Mouse (Mus musculus) ES-E14 (cell line): ENCODE data around the gene Armcx6. TPM values are rescaled to one million over a fixed set of nuclear protein-coding genes. Genes with fewer than 3 reads are reported as not detected.

Experiments used
- DNase-seq: peaks from one replicate; pipeline ENCODE4 v3.0.0-alpha.2; 2013; ENCODE audit warnings: low read depth, low spot score
- H3K27ac ChIP-seq: 2 replicates; pipeline ENCODE4 v1.5.1; 2012; ENCODE audit warnings: low read depth, mild to moderate bottlenecking, low read length, moderate library complexity, mixed read lengths; ENCODE audit not compliant: poor library complexity, insufficient read depth, severe bottlenecking
- H3K36me3 ChIP-seq: 2 replicates; pipeline ENCODE4 v1.6.1; 2012; ENCODE audit warnings: mild to moderate bottlenecking, low read length, moderate library complexity, mixed read lengths; ENCODE audit not compliant: control insufficient read depth, poor library complexity, insufficient read depth, severe bottlenecking
- H3K4me1 ChIP-seq, 2 experiments: fragments of 150-350 bp in 1 of 2; sonication (generic) in 1 of 2; 2 replicates each; pipeline ENCODE4 v1.6.1; 2012; ENCODE audit warnings: low read length in 2 of 2, mild to moderate bottlenecking in 1 of 2, mixed read lengths in 1 of 2; ENCODE audit not compliant: control insufficient read depth in 2 of 2, insufficient read depth in 2 of 2, poor library complexity in 1 of 2
- H3K4me3 ChIP-seq, 2 experiments: fragments of 150-350 bp in 1 of 2; sonication (generic) in 1 of 2; 2 replicates each; pipeline ENCODE4 v1.5.1; 2012; ENCODE audit warnings: low read length in 2 of 2, low read depth in 1 of 2, mild to moderate bottlenecking in 1 of 2, mixed read lengths in 1 of 2; ENCODE audit not compliant: insufficient read depth in 1 of 2, poor library complexity in 1 of 2, severe bottlenecking in 1 of 2
- H3K9ac ChIP-seq: 2 replicates; pipeline ENCODE4 v1.6.1; 2012; ENCODE audit warnings: low read depth, mild to moderate bottlenecking, low read length, mixed read lengths; ENCODE audit not compliant: poor library complexity, insufficient read depth, severe bottlenecking
- H3K9me3 ChIP-seq: fragments of 150-350 bp; sonication (generic); 2 replicates; pipeline ENCODE4 v1.6.1; 2012; ENCODE audit warnings: low read depth, mild to moderate bottlenecking, low read length; ENCODE audit not compliant: control insufficient read depth, insufficient read depth
- CHD2 ChIP-seq: IDR thresholded peaks from 2 replicates; pipeline ENCODE4 v1.6.1; 2014; ENCODE audit warnings: mild to moderate bottlenecking, low read depth, low read length, inconsistent platforms
- HCFC1 ChIP-seq: IDR thresholded peaks from 2 replicates; pipeline ENCODE4 v1.6.1; 2012; ENCODE audit warnings: low read length, inconsistent platforms, borderline replicate concordance; ENCODE audit not compliant: insufficient read depth
- MAFK ChIP-seq: IDR thresholded peaks from 2 replicates; pipeline ENCODE4 v1.6.1; 2014; ENCODE audit warnings: mild to moderate bottlenecking, low read depth, low read length, inconsistent platforms; ENCODE audit not compliant: insufficient read depth
- ZC3H11A ChIP-seq: IDR thresholded peaks from 2 replicates; pipeline ENCODE4 v1.6.1; 2012; ENCODE audit warnings: low read depth, mild to moderate bottlenecking, inconsistent platforms, low read length, borderline replicate concordance
- ZNF384 ChIP-seq: IDR thresholded peaks from 2 replicates; pipeline ENCODE4 v1.6.1; 2012; ENCODE audit warnings: low read depth, low read length, inconsistent platforms
- in situ Hi-C, 2 experiments: fragments of 600-800 bp; cut with MboI; formaldehyde crosslinking; loops; one replicate each; pipeline ENCODE4 v1.15.1; 2025; ENCODE audit warnings: low sequenced_read_pairs in 2 of 2, inconsistent platforms in 1 of 2; ENCODE audit not compliant: unreplicated experiment in 2 of 2
- total RNA-seq: library from RNA; depleted of rRNA; stranded (reverse); fragments of 300-350 nt; gene quantifications from 2 replicates; pipeline ENCODE4 v1.2.3, GENCODE M21; 2012; rRNA removed

Armcx6 gene
- total RNA-seq, 1 experiment = 4.2 TPM

GRCm38 (mm10) chrX:134717752-134718308, 33.4 kb downstream of the Armcx6 start, which contains the start of gene Armcx1:
TSS of gene Armcx1 (plus strand) at chrX:134717963.
- peaks cover 9% of the 10 kb centered on the region for H3K36me3 ChIP-seq
- peak; percentile 60 for DNase-seq
- H3K9ac ChIP-seq = peak within 1 kb of the TSS; percentile 97
- in situ Hi-C loops = no loop called here
- H3K4me1 ChIP-seq = peaks cover 0 to 3% of the 10 kb centered on the region in 2 experiments; a peak in 2 of 4 replicates
- H3K27ac ChIP-seq = peak within 1 kb of the TSS; percentile 100
- H3K9me3 ChIP-seq = no peaks in the 10 kb centered on the region
- TF ChIP-seq CHD2 (no peak), MAFK (no peak), HCFC1 (no peak), ZC3H11A (no peak), ZNF384 (no peak)
- peak within 1 kb of the TSS; percentile 82 to 86 for H3K4me3 ChIP-seq

- no peak overlapping the region; the same call in 1 of the 2 replicates for H3K27ac ChIP-seq
- no peaks in the 10 kb centered on the region for H3K9me3 ChIP-seq
- H3K36me3 ChIP-seq = peaks cover 9% of the 10 kb centered on the region
- H3K4me3 ChIP-seq = peak overlapping the region in 1 of 2 experiments; percentile 37; a peak in 1 of 4 replicates
- no peak for DNase-seq
- peaks cover 0 to 3% of the 10 kb centered on the region in 2 experiments; a peak in 2 of 4 replicates for H3K4me1 ChIP-seq
- H3K9ac ChIP-seq = no peak overlapping the region
- in situ Hi-C loops = no loop called here
- TF ChIP-seq ZNF384 (0 out of 2 replicates have a peak, but pooled peaks have one; percentile 8), MAFK (no peak), ZC3H11A (no peak), HCFC1 (no peak)
Observed at GRCm38 (mm10) chrX:134716863-134717262, 34.4 kb downstream of the Armcx6 start.

Other genes with a start within 250 kb of the Armcx6 start
- 20.2 and 42.4 TPM in 2 replicates for gene Timm8a1, start 209.6 kb downstream of the Armcx6 start, total RNA-seq
- 0.31 TPM in 1 of 2 replicates, not detected in the other for gene Btk, start 167.8 kb downstream of the Armcx6 start, total RNA-seq
- gene Rpl36a, start 165.8 kb downstream of the Armcx6 start, total RNA-seq = 1,690 and 1,886 TPM in 2 replicates
- gene Gla, start 150.3 kb downstream of the Armcx6 start, total RNA-seq = 17.2 and 26.7 TPM in 2 replicates
- gene Hnrnph2, start 150.2 kb downstream of the Armcx6 start, total RNA-seq = 40.6 and 53.6 TPM in 2 replicates
- gene Armcx4, start 64.9 kb downstream of the Armcx6 start, total RNA-seq = 16.7 and 23.6 TPM in 2 replicates
- gene Armcx1, start 33.5 kb downstream of the Armcx6 start, total RNA-seq = 13.7 and 17.5 TPM in 2 replicates
- 5.5 and 5.8 TPM in 2 replicates for gene Armcx3, start 5.2 kb upstream of the Armcx6 start, total RNA-seq
- 20.7 and 35.6 TPM in 2 replicates for gene Armcx2, start 57.8 kb upstream of the Armcx6 start, total RNA-seq
- 0.26 and 0.36 TPM in 2 replicates for gene Nxf2, start 213.3 kb upstream of the Armcx6 start, total RNA-seq